ENCODE assay signal across 9 mouse cellular contexts in the genomic region with DNA sequence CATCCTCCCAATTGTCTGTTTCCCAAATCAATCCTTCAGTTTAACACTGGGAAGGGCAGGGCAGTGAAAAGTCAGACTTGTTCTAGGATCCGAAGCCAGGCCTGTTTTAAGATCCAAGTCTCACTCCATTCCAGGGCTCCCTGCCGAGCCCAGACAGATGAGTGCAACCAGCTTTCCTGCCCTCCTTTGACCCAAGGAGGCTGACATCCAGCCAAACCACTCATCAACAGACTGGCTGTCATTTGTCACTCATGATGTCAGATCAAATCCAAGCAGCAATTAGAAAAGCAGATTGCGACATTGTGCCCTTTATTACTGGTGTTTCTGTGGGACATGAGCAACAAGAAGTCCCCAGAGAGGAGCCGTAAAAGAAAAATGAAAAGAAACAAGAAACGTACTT.
DNase-seq lines count a peak whose midpoint lies in the region; ATAC-seq and TF ChIP-seq lines count a peak whose summit lies in the region.
"Had no signal": no experiment of that assay in that cellular context is flagged by ENCODE, and none has a peak within 500 bp of the region (broad histone marks: within the 10 kb centered on the region; RNA-seq: fewer than 3 reads in every experiment).

No protein-coding gene starts in this region.

- intact Hi-C loops in heart, postnatal 14 days (cut with DNase I) = no loop called here

- no peak overlapping the region for H3K27ac ChIP-seq in intestine, embryonic 14.5 days (ENCODE audit: low read depth)
- no peak overlapping the region for H3K27ac ChIP-seq in intestine, embryonic 16.5 days (ENCODE audit: low read length)
- no peak overlapping the region for H3K27ac ChIP-seq in liver, postnatal 0 days (ENCODE audit: low read depth)
- no peak overlapping the region for H3K27ac ChIP-seq in forebrain, embryonic 14.5 days (ENCODE audit: low read depth, low read length)
- H3K27ac ChIP-seq: liver, embryonic 14.5 days had no signal

- 62% methylated on average over 5 of the region's 5 CpGs for WGBS in intestine, embryonic 14.5 days
- 78% methylated on average over 5 of the region's 5 CpGs for WGBS in intestine, embryonic 16.5 days
- 75% methylated on average over 5 of the region's 5 CpGs for WGBS in liver, postnatal 0 days (ENCODE audit: insufficient replicate concordance)
- WGBS in forebrain, embryonic 14.5 days = 77% methylated on average over 5 of the region's 5 CpGs

- no peak overlapping the region for H3K4me3 ChIP-seq in intestine, embryonic 14.5 days (ENCODE audit: low read depth, low read length)
- H3K4me3 ChIP-seq in intestine, embryonic 16.5 days (ENCODE audit: low read length) = no peak overlapping the region
- no peak overlapping the region for H3K4me3 ChIP-seq in liver, postnatal 0 days (ENCODE audit: low read depth, low read length)
- no peak overlapping the region for H3K4me3 ChIP-seq in forebrain, embryonic 14.5 days (ENCODE audit: low read depth, low read length)

- no peak for TF ChIP-seq EP300 in liver, postnatal 0 days (IDR thresholded peaks at IDR 0.05; ENCODE audit: low read depth)

- no peaks in the 10 kb centered on the region for H3K27me3 ChIP-seq in intestine, embryonic 14.5 days (replicated peaks; ENCODE audit: control insufficient read depth, insufficient read depth, low read length)
- no peaks in the 10 kb centered on the region for H3K27me3 ChIP-seq in intestine, embryonic 16.5 days (replicated peaks; ENCODE audit: control insufficient read depth, insufficient read depth, low read length)
- no peaks in the 10 kb centered on the region for H3K27me3 ChIP-seq in liver, postnatal 0 days (ENCODE audit: insufficient read depth, low read length)
- H3K27me3 ChIP-seq in forebrain, embryonic 14.5 days (replicated peaks; ENCODE audit: control insufficient read depth, insufficient read depth, low read length) = no peaks in the 10 kb centered on the region

- no peaks in the 10 kb centered on the region for H3K36me3 ChIP-seq in intestine, embryonic 14.5 days (ENCODE audit: control insufficient read depth, insufficient read depth, low read length)
- no peaks in the 10 kb centered on the region for H3K36me3 ChIP-seq in intestine, embryonic 16.5 days (ENCODE audit: control insufficient read depth, insufficient read depth, low read length)
- H3K36me3 ChIP-seq in liver, postnatal 0 days (replicated peaks; ENCODE audit: insufficient read depth, low read length) = no peaks in the 10 kb centered on the region
- H3K36me3 ChIP-seq in forebrain, embryonic 14.5 days (ENCODE audit: control insufficient read depth, insufficient read depth, low read length) = no peaks in the 10 kb centered on the region

- ATAC-seq in intestine, embryonic 14.5 days (replicated peaks; ENCODE audit: low FRiP score, low TSS enrichment, low read depth) = no peak
- ATAC-seq in intestine, embryonic 16.5 days = no peak
- no peak for ATAC-seq in liver, postnatal 0 days
- ATAC-seq in forebrain, embryonic 14.5 days = no peak
- no peak for ATAC-seq in activated CD4-positive, CD25-positive, alpha-beta regulatory T cell, adult 4 months

- no peaks in the 10 kb centered on the region for H3K9me3 ChIP-seq in intestine, embryonic 14.5 days (ENCODE audit: control insufficient read depth, low read length)
- H3K9me3 ChIP-seq in intestine, embryonic 16.5 days (ENCODE audit: control insufficient read depth, low read length) = no peaks in the 10 kb centered on the region
- H3K9me3 ChIP-seq in liver, postnatal 0 days (ENCODE audit: low read length) = no peaks in the 10 kb centered on the region
- no peaks in the 10 kb centered on the region for H3K9me3 ChIP-seq in forebrain, embryonic 14.5 days (replicated peaks; ENCODE audit: control insufficient read depth, low read length)

- no peak overlapping the region for H3K9ac ChIP-seq in intestine, embryonic 14.5 days (ENCODE audit: low read length)
- no peak overlapping the region for H3K9ac ChIP-seq in intestine, embryonic 16.5 days (ENCODE audit: low read depth, low read length)
- H3K9ac ChIP-seq in liver, postnatal 0 days (replicated peaks) = no peak overlapping the region
- no peak overlapping the region for H3K9ac ChIP-seq in forebrain, embryonic 14.5 days (ENCODE audit: low read length)
- H3K9ac ChIP-seq: liver, embryonic 14.5 days had no signal

- peak; percentile 31 for DNase-seq in intestine, embryonic 14.5 days (ENCODE audit: low spot score)
- peak; percentile 54 to 60 for DNase-seq in adrenal gland, postnatal 36 days
- DNase-seq in heart, postnatal 14 days = peak; percentile 61 to 72
- DNase-seq in lung, postnatal 10 days = peak; percentile 72
- no peak for DNase-seq in liver, postnatal 0 days
- no peak for DNase-seq in forebrain, embryonic 14.5 days (ENCODE audit: low spot score)

- no peak overlapping the region for H3K4me2 ChIP-seq in intestine, embryonic 14.5 days (ENCODE audit: low read length)
- H3K4me2 ChIP-seq in intestine, embryonic 16.5 days (ENCODE audit: low read depth, low read length) = no peak overlapping the region
- no peak overlapping the region for H3K4me2 ChIP-seq in liver, postnatal 0 days (ENCODE audit: low read depth, low read length)
- no peak overlapping the region for H3K4me2 ChIP-seq in forebrain, embryonic 14.5 days (ENCODE audit: low read length)

- no peaks in the 10 kb centered on the region for H3K4me1 ChIP-seq in intestine, embryonic 14.5 days (replicated peaks; ENCODE audit: control insufficient read depth, insufficient read depth, low read length)
- H3K4me1 ChIP-seq in intestine, embryonic 16.5 days (ENCODE audit: control insufficient read depth, insufficient read depth, low read length) = no peaks in the 10 kb centered on the region
- no peaks in the 10 kb centered on the region for H3K4me1 ChIP-seq in liver, postnatal 0 days (ENCODE audit: insufficient read depth)
- no peaks in the 10 kb centered on the region for H3K4me1 ChIP-seq in forebrain, embryonic 14.5 days (ENCODE audit: control insufficient read depth, insufficient read depth, low read length)

- TF ChIP-seq CTCF in liver, postnatal 0 days (IDR thresholded peaks at IDR 0.05; ENCODE audit: low read depth) = no peak

Comparison
In these comparisons a context has a peak if more than half of its experiments do, and no peak if none do; other contexts are left out.
1. DNase-seq: peak in intestine, embryonic 14.5 days (single experiment), adrenal gland, postnatal 36 days (2 of 2), heart, postnatal 14 days (2 of 2) and lung, postnatal 10 days (single experiment); none in liver, postnatal 0 days (single experiment) and forebrain, embryonic 14.5 days (single experiment).